Mouse (Mus musculus) cerebellum, adult 8-10 months (tissue): Measurements from ENCODE around the gene Srgap1.

Experiments used
- DNase-seq: peaks from one replicate; pipeline ENCODE4 v3.0.0; 2022

Gene Srgap1

DNA sequence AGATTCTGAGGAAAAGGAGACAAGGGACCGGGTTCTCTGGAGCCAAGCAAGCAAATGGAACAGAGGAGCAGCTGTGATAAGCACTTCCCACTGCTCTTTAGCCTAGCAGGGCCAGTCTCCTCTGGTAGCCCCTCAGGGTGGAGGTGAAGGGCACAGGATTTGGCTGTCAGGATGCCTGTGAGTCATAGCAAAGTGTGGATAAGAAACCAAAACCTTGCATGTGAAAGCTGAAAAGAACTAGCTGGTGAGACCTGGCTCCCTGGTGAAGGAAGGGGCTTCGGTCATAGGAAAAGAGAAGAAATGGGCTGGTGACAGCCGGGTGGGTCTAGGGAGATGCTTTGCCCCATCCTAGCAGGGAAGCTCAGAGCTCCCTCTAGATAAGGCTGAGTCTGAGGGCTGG lies 30.5 kb downstream of the Srgap1 start:
- DNase-seq: no peak

DNA sequence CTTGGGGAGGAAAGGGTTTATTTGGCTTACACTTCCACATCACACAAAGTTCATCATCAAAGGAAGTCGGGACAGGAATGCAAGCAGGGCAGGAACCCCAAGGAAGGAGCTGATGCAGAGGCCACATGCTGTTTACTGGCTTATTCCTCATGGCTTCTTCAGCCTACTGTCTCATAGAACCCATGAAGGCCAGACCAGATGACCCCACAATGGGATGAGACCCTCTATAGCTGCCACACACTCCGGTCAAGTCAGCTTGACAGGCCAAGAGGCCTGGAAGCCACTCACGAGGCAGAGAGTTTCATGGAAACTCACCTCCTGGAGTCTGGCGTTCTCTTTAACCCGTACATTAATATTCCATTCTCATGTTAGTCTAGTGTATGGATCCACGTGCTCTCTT lies 34.8 kb downstream of the Srgap1 start:
- DNase-seq: no peak

DNA sequence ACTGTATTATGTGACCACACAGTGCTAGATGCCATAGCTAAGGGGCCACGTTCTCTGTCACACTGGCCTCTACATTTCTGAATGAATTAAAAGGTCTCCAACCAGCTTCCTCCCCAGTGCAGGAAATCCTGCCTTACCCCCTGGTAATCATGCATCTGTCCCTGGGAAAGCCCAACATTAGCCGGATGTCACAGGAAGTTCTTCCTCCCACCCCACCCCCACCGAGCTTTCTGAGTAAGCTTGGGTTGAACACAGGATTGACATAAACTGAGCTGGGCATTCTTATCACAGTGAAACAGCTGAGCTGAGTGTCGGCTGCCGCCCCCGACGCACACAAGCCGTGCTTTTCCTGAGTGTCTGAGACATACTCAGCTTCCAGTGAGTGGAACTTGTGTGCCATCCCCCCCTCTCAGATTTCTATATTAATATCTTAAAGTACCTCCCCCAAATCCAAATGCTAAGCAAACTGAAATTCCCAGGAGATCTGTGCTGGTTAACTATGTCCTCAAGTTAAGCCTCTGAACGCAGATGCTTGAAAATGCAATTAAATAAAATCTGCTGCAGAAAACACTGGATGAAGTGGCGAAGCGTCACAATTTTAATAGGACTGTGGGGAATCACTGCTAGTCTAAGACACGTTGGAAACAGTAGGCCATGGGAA lies 38.3 kb downstream of the Srgap1 start:
- no peak for DNase-seq

DNA sequence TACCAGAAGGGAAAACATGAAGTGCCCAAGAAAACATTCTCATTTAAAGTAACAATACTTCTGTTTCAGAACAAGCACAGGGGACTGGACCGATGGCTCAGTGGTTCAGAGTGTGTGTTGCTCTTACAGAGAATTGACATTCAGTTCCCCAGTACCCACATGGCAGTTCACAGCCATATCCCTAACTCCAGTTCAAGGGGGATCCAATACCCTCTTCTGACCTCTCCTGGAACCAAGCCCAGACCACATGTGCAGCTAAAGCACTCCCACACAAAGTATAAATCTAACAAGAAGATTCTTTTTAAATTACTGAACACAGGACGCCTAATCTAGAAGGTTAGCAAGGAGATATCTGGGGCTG lies 38.8 kb downstream of the Srgap1 start:
- no peak for DNase-seq

DNA sequence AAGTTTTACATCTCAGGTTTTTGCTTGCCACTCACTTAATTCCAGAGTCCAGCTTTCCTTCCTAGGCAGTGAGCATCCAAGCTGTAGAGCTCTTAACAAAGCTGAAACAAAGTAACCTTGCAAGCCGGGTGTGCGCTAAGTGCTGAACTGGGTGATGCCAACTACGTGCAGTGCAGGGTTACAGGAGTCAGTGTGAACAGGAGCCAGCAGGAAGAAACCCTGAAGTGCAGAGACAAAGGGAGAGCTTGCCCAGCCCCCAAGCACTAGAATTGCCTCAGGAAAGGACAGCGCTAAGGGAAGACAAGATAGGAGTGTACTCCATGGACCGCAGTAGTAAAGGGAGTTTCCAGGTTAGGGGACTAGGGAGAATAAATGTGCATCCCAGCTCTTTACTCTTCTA lies 40.5 kb downstream of the Srgap1 start:
- no peak for DNase-seq

DNA sequence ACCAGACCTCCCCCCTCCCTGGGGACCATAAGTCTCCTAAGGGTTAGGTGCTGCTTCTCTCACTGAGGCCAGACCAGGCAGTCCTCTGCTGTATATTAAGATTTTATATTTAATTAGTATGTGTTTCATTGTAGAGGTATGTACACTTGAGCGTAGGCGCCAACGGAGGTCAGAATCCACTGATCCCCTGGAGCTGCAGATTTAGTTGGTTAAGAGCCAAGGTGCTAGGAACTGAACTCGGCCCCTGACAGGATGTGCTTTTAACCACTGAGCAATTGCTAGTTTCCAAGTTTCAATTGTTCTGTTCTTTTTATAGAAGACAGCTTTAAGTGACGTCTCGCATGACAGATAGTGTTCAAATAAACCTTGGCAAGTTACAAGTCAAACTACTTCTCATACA lies 41.0 kb downstream of the Srgap1 start:
- DNase-seq: no peak

DNA sequence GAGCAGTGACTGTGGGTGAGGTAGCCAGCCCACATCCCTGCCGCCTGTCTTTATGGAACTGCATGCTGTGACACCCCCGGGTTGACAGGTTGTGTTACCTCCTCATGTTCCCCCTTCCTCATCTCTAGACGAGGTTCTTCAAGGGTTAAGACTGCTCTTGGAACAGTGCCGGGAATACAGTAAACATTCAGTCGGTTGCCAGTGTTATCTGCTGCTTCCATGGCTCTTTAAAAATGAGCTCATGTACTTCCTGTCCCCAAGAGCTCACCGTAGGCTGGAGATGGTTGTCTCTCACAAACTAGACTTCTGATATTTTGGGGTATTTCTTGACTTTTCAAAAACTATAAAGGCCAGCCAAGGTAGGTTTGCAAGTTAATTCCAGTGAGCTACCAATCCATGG lies 41.6 kb downstream of the Srgap1 start:
- DNase-seq: no peak

DNA sequence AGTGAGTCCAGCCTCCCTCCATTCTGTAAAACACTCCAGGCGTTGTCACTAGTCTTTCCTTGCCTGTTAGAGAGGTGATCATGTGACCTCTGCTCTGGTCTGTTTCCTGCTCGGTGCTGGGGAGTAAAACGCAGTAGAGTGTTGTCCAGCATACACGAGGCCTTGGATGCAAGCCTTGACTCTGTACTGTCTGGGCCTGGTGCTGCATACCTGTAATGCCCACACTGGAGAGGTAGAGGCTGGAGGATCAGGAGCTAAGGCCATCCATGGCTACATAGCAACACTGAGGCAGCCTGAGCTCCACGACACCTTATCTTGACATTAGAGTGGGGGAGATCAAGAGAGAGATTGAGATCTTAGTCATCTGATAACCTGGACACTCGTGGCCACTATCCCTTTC lies 44.2 kb downstream of the Srgap1 start:
- no peak for DNase-seq

DNA sequence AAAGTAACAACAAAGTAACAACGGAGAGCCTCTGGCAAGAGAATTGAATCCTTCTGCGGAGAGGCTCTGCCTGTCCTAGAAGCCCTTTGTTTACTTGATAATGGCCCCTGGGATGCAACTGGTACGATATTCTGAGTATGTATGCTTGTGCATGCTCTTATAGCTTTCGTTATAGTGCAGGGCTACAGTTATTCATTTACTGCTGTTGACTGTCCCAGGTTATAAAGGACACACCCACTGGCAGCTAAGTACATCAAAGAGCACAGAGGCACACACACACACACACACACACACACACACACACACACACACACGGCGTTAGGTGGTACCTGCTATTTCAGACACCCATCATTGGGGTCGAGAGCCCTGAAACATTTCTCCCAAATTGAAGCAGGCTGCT lies 48.3 kb downstream of the Srgap1 start:
- no peak for DNase-seq

DNA sequence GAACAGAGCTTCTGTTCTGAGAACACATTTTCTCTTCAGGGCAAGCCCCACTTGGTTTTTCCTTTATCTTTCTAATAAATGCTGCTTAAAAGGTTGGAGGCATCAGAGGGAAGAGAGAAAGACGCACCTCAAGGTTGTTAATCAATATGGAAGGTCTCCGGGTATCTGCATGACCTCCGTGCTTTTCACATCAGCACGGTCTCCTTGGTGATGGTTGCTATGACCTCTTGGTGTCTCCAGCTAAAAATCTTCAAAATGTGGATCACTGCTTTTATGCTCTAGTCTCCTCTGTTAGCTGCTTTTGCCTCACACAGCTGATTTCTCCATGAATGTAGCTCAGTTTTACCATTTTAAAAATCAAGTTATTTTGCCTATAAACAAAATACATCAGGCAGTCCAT lies 50.6 kb downstream of the Srgap1 start:
- no peak for DNase-seq

DNA sequence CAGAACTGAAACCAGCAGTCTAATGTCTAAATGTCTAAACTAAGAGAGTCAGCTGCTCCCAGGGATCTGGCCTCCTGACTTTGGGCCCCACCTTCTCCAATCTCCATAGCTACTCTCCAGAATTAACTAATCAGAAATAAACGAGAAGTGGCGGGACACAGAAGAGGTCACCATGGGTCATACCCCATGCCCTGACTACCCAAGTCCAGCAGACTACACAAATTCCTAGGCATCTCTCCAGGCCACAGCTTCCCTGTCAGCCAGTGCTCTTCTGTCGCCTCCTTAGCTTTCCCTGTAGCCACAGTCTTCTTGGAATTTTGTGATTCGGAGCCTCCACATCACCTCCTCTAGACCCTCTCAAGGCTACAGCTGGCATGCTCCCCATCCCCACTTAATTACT lies 51.7 kb downstream of the Srgap1 start:
- no peak for DNase-seq

DNA sequence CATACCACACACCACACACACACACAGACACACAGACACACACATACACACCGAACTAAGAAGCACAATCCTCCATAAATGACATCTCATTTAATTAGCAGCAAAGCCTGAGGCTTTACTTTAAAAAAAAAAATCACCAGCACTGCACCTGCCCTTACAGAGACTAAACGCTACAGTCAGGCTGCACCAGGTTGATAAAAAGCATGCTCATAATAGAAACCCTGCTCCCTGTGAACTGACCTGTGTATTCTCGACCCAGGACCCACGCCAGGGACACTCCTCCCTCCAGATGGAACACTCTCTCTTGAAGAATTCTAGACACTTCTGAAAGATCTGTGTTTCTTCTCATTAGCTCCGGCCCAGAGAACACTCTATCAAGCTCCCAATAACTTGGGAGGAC lies 52.5 kb downstream of the Srgap1 start:
- DNase-seq: no peak

DNA sequence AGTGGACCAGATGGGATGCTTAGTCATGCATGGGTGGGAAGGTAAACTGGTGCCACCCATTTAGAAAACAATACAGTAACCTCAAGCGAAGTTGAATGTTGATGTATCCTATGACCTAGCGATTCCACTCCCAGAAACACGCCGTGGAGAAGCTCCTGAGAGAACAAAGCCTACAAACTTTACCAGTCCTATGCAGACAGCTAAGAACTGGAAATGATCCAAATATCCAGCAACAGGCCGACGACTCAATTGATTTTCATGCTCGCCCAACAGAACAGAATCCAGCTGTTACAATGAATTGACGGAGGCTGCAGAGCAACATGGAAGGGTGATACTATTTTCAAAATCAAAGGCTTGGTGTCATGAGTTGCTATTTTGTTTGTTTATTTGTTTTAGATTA lies 54.5 kb downstream of the Srgap1 start:
- DNase-seq: no peak

DNA sequence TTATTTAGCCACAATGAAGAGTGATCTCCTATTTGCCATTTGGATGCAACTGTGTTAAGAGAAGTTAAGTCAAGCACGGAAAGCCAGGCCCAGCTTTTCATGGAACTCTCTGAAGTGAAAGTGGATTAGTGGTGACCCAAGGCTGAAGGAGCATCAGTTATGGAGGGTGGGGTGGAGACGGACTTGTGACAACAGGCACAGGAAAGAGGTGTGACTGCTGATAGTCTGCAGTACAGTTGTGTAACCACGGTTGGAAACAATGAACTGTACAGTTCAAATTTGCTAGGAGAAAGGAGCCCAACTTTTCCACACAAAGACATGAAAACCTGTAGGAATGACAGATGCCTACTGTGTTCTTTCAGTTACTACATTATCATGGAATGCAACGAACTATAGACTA lies 60.1 kb downstream of the Srgap1 start:
- DNase-seq: no peak

DNA sequence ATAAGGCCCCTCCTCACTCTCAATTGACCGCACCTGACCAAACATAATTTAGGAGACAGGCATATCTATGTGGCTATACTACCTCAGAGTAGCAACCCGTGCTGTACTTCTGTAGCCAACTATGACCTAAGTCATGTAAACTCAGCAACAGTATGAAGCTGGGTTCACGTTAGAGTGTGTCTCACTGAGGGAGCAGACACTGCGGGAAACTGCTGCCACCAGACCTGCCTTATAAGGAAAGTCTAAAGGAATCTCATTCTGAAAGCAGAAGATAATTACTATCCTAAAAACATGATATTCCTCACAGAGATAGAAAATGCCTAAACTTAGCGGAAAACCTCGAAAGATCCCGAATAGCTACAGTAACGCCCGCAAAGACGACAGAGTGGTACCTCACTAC lies 62.2 kb downstream of the Srgap1 start:
- no peak for DNase-seq

DNA sequence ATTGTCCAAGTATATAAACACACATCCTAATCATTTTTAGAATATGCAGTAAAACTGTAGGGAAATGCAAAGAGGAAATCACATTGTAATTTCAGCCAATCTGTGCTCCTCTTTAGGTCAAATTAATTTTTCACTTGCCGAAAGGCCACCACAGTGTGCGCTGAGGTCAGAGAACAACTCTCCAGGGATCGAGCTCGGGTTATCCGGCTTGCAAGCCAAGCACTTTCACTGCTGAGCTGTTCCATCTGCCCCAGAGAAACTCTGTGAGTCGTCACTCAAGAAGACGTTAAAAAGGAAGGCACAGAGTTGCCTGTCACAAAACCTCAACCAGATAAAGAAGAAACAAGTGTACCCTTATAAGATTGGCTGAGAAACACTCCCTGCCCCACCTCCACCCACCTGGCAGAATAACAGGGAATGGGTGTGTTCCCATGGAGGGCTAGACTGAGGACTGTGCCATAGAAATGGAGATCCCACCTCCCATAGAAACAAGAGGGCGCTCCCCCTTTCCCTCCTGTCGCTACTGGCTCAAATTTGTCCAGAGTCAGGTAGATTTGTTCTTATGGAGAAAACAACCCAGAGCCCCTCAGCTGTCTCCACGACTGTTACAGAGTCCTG lies 63.0 kb downstream of the Srgap1 start:
- no peak for DNase-seq

DNA sequence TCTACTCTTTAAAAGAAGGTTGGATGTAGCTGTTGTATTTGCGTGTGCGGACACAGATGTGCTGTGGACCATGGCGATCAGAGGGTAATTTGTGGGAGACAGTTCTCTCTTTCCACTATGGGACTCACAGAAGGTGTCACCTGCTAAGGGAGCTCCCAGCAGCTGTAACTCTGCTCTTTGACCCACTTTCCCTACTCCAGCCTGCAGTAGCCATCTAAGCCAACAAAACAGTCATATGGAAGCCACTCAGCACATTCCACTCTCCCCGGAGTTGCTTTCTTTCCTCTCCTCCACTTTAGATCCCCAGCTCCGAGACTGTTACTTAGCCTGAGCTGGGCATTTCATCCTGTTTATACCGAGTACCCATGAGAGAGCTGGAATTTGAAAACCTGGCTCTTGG lies 71.8 kb downstream of the Srgap1 start:
- DNase-seq: no peak

DNA sequence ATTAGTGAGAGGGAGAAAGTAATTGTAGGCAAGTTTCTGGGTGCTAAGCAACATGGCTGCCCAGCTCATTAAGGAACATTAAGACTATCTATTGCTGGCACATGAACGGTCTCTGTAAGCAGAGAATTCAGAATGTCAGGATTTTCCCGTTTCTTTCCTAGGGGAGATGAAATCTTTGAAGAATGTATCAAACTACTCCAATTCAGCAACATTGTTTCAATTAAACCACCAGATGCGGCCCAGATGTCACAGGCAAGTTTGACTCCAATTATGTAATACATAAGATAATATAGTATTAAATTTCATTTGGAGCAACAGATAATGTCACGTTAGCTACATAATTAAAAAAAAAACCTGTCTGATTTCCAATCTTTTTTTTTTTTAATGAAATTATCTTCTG lies 72.5 kb downstream of the Srgap1 start:
- DNase-seq: no peak

DNA sequence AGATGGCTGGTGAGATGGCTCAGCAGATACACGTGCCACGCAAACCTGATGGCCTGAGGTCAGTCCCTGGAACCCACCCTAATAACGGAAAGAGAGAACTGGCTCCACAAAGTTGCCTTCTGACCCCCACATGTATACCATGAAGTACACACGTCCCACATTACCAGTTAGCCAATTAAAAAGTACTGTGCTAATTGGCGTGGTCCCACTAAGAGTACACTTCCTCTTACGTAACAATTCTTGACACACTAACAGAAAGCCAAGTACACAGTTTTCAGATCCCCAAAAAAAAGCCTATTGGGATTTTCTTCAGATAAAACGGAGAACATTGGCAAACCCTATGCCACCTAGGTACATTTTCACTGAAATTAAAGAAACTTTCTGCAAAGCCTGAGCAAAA lies 73.8 kb downstream of the Srgap1 start:
- no peak for DNase-seq

DNA sequence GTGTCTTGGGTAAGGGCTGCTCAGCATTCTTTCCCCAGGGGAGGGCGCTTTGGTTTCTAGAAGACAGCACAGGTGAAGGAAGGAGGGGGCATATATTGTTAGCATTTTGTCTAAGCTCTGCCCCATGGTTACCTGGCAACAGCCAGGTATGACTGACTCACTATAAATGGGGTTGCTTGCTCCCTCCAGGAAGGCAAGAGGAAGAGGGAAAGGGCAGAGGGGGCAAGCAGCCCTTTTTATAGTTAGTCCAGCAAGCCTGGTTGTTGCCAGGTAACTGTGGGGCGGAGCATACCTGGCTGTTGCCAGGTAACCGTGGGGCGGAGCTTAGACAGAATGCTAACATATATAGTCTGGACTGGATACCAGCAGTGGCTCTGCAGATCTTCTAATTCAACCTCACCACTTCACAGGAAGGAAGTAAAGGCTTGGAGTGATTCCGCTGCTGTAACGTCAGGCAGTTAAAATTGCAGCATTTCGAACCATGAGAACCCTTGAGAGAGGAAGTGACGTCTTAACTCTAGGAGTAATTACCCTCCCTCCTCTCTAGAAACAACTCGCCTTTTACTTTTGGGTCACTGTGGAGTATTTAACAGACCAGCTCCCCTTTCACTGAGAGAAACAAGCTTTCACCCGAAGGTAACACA lies 74.7 kb downstream of the Srgap1 start:
- no peak for DNase-seq

DNA sequence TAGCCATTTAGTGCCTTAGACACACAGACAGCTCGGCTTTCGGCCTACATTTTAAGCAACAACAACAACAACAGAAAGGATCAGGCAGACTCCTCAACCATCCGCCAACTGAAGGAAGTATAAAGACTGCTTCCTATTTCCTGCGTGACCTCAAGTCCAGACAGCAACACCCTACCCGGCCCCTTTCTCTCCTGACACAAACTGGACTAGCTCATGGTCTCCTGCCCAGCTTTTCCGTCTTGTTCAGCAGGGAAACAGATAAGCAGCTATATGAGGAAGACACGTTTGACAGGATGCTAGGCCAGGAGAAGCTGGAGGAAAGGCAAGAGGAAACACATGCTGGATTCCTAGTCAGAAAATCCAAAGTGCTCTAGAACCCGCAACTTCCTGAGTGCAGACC lies 75.5 kb downstream of the Srgap1 start:
- DNase-seq: no peak

DNA sequence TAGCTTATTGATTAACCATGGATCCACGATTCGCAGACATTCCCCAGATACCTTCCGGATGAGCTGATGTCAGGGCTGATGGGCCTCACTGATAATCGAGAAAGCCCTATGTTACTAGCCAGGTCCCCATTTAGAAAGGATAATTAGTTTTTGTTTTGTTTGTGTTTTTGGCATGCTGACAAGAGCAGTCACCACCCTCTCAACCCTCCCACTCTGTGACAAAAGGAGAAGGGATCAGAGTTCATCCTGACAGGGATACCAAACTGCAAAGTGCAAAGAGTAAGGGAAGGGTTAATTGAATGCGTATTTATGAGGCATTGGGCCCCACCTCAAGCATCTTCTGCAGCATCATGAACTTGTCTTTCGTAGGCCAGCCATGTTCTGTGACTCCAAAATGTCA lies 76.2 kb downstream of the Srgap1 start:
- no peak for DNase-seq

DNA sequence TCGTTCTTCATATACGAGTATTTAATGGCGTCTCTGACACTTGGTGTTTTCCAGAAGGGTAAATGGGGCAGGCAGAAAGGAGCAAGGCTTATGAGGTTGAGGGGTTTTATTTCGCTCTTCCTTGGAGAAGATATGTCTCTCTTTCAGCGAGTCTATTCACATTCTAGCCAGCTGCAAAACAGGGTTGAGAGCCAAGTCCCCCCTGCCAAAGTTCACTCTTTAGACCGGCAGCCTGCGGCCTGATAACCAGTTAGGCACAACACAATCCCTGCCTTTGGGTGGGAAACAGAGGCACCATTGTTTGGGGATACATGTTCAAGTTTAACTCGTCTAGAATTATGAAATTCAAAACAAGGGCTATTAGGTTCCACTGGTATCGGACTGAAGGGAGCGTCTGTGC lies 83.0 kb downstream of the Srgap1 start:
- DNase-seq: no peak

DNA sequence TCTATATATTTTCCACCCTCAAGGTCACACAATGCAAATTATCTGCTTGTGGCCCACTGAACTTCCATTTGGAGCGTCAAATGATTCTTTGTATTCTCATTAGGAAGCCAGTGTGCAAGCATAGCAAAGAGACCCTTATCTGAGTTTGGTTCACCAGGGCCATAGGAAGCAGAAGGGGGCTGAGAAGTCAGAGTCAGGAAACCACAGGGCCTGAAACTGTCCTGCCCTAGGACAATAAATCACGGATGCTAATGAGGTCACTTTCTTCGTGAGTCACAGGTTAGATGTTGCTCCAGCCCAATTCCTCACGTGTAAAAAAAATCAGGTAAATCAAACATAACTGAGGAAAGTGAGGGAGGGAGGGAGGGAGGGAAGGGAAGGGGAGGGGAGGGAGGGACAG lies 85.1 kb downstream of the Srgap1 start:
- no peak for DNase-seq
